Mouse (Mus musculus): Measurements from ENCODE around the gene Gm8879. TPM values are rescaled to one million over a fixed set of nuclear protein-coding genes. Genes with fewer than 3 reads are reported as not detected.
"Not testable (repeated sequence)": the region's sequence is repeated elsewhere in the genome, so short reads cannot be mapped to it uniquely, and the experiment has no call there.

Gm8879 gene
- not detected in 2 replicates for polyA plus RNA-seq (2016; fragmentation: Nextera tagmentation; extraction: Ambion mirVana)

DNA sequence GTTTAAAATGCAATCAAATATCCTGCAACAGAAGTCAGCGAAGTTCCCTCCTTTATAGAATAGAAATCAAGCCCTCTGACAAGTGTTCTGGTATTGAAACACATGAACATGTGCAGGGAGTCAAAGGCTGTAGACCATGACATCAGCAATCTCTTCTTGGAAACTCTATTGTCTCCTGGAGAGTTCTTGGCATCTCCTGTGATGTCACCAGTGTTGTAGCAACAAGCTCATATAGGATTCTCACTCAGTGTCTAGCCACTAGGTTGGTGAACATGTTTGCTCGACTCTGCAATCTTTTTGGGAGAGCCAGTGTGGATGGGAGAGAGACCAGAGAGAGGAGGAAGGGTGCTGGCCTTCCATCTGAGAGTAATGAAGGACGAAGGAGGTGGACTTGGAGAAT, at the start of gene Gm8879:
Gm8879 (plus strand) TSS at position 301 of the 400 bp plus-strand sequence.
- WGBS, result no CpG with 5 or more reads among the region's 3 CpGs
- H3K27me3 ChIP-seq (ENCODE audit: insufficient read depth, poor library complexity, severe bottlenecking), result not testable (repeated sequence)

DNA sequence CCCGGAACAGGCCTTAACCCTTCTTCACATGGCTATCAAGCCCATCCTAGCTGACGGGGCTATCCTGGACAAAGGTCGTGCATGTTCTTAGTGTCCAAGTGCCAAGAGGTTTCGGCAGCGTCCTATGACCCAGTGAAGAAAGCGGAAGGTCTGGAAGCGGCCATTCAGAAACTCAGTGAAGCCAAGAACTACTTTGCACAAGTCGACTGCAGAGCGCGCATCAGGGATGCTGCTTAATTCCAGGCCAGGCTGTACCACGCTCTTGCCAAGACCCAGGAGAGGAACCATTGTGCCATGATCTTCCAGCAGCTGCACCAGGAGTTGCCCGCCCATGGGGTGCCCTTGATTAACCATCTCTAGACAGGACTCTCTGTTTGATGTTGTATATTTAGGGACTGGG, 10.6 kb downstream of the Gm8879 start:
- H3K4me3 ChIP-seq; H3K27me3 ChIP-seq (ENCODE audit: insufficient read depth, poor library complexity, severe bottlenecking); H3K27ac ChIP-seq; H3K9me3 ChIP-seq; H3K4me1 ChIP-seq; DNase-seq (ENCODE audit: low spot score); H3K36me3 ChIP-seq: not testable (repeated sequence)
- 92% methylated on average over 12 of the region's 12 CpGs for WGBS

More for the DNA sequence above, at the start of gene Gm8879:
- H3K9me3 ChIP-seq; DNase-seq (ENCODE audit: low spot score); H3K4me3 ChIP-seq; H3K4me1 ChIP-seq; H3K27ac ChIP-seq; H3K36me3 ChIP-seq: not testable (repeated sequence)

Other genes with a start within 250 kb of the Gm8879 start
- not detected in 2 replicates for gene Gm8871, start 179.8 kb upstream of the Gm8879 start, polyA plus RNA-seq (2016; fragmentation: Nextera tagmentation; extraction: Ambion mirVana)
- gene Gm8857, start 179.8 kb upstream of the Gm8879 start, polyA plus RNA-seq (2016; fragmentation: Nextera tagmentation; extraction: Ambion mirVana), result not detected in 2 replicates
- not detected in 2 replicates for gene Gm5861, start 55.4 kb downstream of the Gm8879 start, polyA plus RNA-seq (2016; fragmentation: Nextera tagmentation; extraction: Ambion mirVana)
- gene Gm8890, start 128.4 kb downstream of the Gm8879 start, polyA plus RNA-seq (2016; fragmentation: Nextera tagmentation; extraction: Ambion mirVana), result not detected in 2 replicates
- not detected in 2 replicates for gene Speer1, start 213.9 kb downstream of the Gm8879 start, polyA plus RNA-seq (2016; fragmentation: Nextera tagmentation; extraction: Ambion mirVana)

Measured in heart, embryonic 10.5 days (tissue).